Mouse (Mus musculus) activated CD4-positive, CD25-positive, alpha-beta regulatory T cell, adult 4 months (primary cell): ENCODE results near the gene 9130230L23Rik. TPM values are rescaled to one million over a fixed set of nuclear protein-coding genes. Genes with fewer than 3 reads are reported as not detected.

Experiments
- ATAC-seq: one replicate; pipeline ENCODE4 v1.8.0; 2017
- polyA plus RNA-seq, 2 experiments: library from polyadenylated mRNA; unstranded; fragments of 100-300 nt; shearing (Covaris generic); gene quantifications; one replicate each; pipeline ENCODE4 v1.2.1; 2017

9130230L23Rik gene
- polyA plus RNA-seq, 2 experiments from 2014 or later, result 1.0 TPM; not detected in 1

- no peak for ATAC-seq
Measured at GRCm38 (mm10) chr5:65954130-65955080, 49.7 kb downstream of the 9130230L23Rik start.

- no peak for ATAC-seq
Measured at GRCm38 (mm10) chr5:65951513-65951909, 52.6 kb downstream of the 9130230L23Rik start.

GRCm38 (mm10) chr5:65950679-65951512 is 53.2 kb downstream of the 9130230L23Rik start:
- ATAC-seq, result peak; percentile 41

GRCm38 (mm10) chr5:65950236-65950635 is 53.8 kb downstream of the 9130230L23Rik start:
- no peak for ATAC-seq

- ATAC-seq, result no peak
Measured at GRCm38 (mm10) chr5:65949822-65950221, 54.3 kb downstream of the 9130230L23Rik start.

- ATAC-seq, result no peak
Measured at GRCm38 (mm10) chr5:65941145-65941544, 62.9 kb downstream of the 9130230L23Rik start.

GRCm38 (mm10) chr5:65937998-65938715 is 65.9 kb downstream of the 9130230L23Rik start:
- ATAC-seq, result peak; percentile 74

GRCm38 (mm10) chr5:65937011-65937726 is 66.9 kb downstream of the 9130230L23Rik start:
- peak; percentile 7 for ATAC-seq

- ATAC-seq, result no peak
Measured at GRCm38 (mm10) chr5:65934783-65935182, 69.3 kb downstream of the 9130230L23Rik start, which contains the start of gene Chrna9. Gene Chrna9 (plus strand): TSS chr5:65934921.

- no peak for ATAC-seq
Measured at GRCm38 (mm10) chr5:65933764-65934163, 70.3 kb downstream of the 9130230L23Rik start.

- no peak for ATAC-seq
Measured at GRCm38 (mm10) chr5:65933258-65933657, 70.8 kb downstream of the 9130230L23Rik start.

GRCm38 (mm10) chr5:65930171-65930570 is 73.9 kb downstream of the 9130230L23Rik start:
- no peak for ATAC-seq

Other genes with a start within 250 kb of the 9130230L23Rik start
- 10 to 100 TPM in 1 of 2 experiments, 1 to 10 TPM in 1; 7.8 to 15.6 TPM for gene N4bp2, start 240.8 kb downstream of the 9130230L23Rik start, polyA plus RNA-seq
- gene Rhoh, start 143.1 kb downstream of the 9130230L23Rik start, polyA plus RNA-seq, result 100 to 1,000 TPM; 233 to 235 TPM
- gene Chrna9, start 69.4 kb downstream of the 9130230L23Rik start, polyA plus RNA-seq, result 1 to 10 TPM in 1 of 2 experiments, not detected in 1; 1.5 TPM
- gene Rbm47, start 168.8 kb upstream of the 9130230L23Rik start, polyA plus RNA-seq, result 1 to 10 TPM in 1 of 2 experiments, under 1 TPM in 1; 0.42 to 1.2 TPM